In genomic region chr17:56303847-56304586, GRCm38 (mm10) we compare ENCODE assay signal across 1 mouse cellular context.
TF ChIP-seq lines count a peak whose summit lies in the region.

No protein-coding gene starts in this region.

TF ChIP-seq in MEL, 35 proteins besides CTCF, POLR2A, EP300 and RAD21 (continued from another document):
- TF ChIP-seq CHD1 (IDR thresholded peaks at IDR 0.05; ENCODE audit: low read depth, low read length), result no peak
- TF ChIP-seq E2F4 (IDR thresholded peaks at IDR 0.05; ENCODE audit: borderline replicate concordance, low read depth, low read length), result peak; percentile 94
- peak; percentile 27 for TF ChIP-seq MXI1 (IDR thresholded peaks at IDR 0.05; ENCODE audit: low read depth, low read length)
- TF ChIP-seq MYC (IDR thresholded peaks at IDR 0.05; ENCODE audit: low read depth, low read length), result peak; percentile 72
- no peak for TF ChIP-seq CHD2 (IDR thresholded peaks at IDR 0.05; ENCODE audit: low read length)
- TF ChIP-seq SIN3A (IDR thresholded peaks at IDR 0.05; ENCODE audit: low read length), result peak; percentile 69; the same call in 1 of the 2 replicates
- no peak for TF ChIP-seq ELF1 (IDR thresholded peaks at IDR 0.05; ENCODE audit: low read depth, low read length)
- no peak for TF ChIP-seq MEF2A (IDR thresholded peaks at IDR 0.05; ENCODE audit: extremely low read depth, insufficient replicate concordance, low read depth, low read length, poor library complexity, severe bottlenecking)
- no peak for TF ChIP-seq TAL1 (IDR thresholded peaks at IDR 0.05; ENCODE audit: low read length)
- TF ChIP-seq POLR2AphosphoS2 (IDR thresholded peaks at IDR 0.05; ENCODE audit: low read length), result peak; percentile 77
- TF ChIP-seq RCOR1 (IDR thresholded peaks at IDR 0.05; ENCODE audit: low read depth, low read length), result no peak
- peak; percentile 17; the same call in 1 of the 2 replicates for TF ChIP-seq ETS1 (IDR thresholded peaks at IDR 0.05; ENCODE audit: low read depth, low read length)
- no peak for TF ChIP-seq ZMIZ1 (IDR thresholded peaks at IDR 0.05; ENCODE audit: low read depth, low read length)
- TF ChIP-seq GABPA (IDR thresholded peaks at IDR 0.05; ENCODE audit: low read depth, low read length), result no peak
- no peak for TF ChIP-seq USF2 (IDR thresholded peaks at IDR 0.05; ENCODE audit: borderline replicate concordance in 1 of 2, insufficient read depth in 1 of 2, low read depth in 1 of 2, low read length in 2 of 2)
- peak; percentile 78 for TF ChIP-seq NRF1 (IDR thresholded peaks at IDR 0.05; ENCODE audit: insufficient read depth, low read depth, low read length, poor library complexity, severe bottlenecking)
- TF ChIP-seq HCFC1 (IDR thresholded peaks at IDR 0.05; ENCODE audit: low read depth, low read length), result peak; percentile 65
- no peak for TF ChIP-seq UBTF (IDR thresholded peaks at IDR 0.05; ENCODE audit: borderline replicate concordance, insufficient read depth, low read depth, low read length)
- no peak for TF ChIP-seq MYB (IDR thresholded peaks at IDR 0.05; ENCODE audit: low read depth, low read length)
- TF ChIP-seq TBP (IDR thresholded peaks at IDR 0.05; ENCODE audit: low read depth, low read length), result no peak
- TF ChIP-seq JUND (IDR thresholded peaks at IDR 0.05; ENCODE audit: low read depth, low read length), result no peak
- TF ChIP-seq MAX (IDR thresholded peaks at IDR 0.05; ENCODE audit: low read length), result peak; percentile 76
- TF ChIP-seq MAZ (IDR thresholded peaks at IDR 0.05; ENCODE audit: low read depth, low read length), result no peak
- TF ChIP-seq ZKSCAN1 (IDR thresholded peaks at IDR 0.05; ENCODE audit: low read depth, low read length), result no peak
- TF ChIP-seq ZNF384 (IDR thresholded peaks at IDR 0.05; ENCODE audit: low read depth, low read length), result no peak
TF ChIP-seq in MEL: peak in this region for 11.
